Mouse (Mus musculus) A20 (cell line): ENCODE measurements at regions not wholly inside any gene's neighbourhood (a gene's known extent, or its start where the extent isn't known, plus 50 kb on each side); places are given as distances from the start of the nearest gene placed in this dataset.

Experiments used
- DNase-seq: peaks from one replicate; pipeline ENCODE4 v3.0.0-alpha.2; 2011; ENCODE audit warnings: low read depth, low spot score

DNA sequence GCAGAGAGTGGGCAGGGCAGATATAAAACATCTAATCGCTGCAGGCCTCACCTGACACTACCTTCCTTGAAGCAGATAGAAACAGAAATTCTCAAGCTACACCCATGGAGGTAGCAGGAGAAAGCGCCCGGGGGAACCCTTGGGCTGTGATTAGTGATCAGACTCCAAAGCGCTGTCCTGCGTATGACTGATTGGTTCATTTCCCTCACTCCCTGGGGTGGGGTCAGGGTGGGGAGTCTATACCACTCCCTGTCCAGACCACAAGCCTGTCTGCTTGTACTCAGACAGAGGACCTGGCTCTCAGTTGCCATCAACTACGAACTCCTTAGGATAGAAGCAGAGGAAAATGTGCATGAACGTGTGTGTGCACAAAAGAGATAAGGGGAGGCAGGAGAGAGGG, 77.7 kb downstream of the Gm826 start:
- no peak for DNase-seq

DNA sequence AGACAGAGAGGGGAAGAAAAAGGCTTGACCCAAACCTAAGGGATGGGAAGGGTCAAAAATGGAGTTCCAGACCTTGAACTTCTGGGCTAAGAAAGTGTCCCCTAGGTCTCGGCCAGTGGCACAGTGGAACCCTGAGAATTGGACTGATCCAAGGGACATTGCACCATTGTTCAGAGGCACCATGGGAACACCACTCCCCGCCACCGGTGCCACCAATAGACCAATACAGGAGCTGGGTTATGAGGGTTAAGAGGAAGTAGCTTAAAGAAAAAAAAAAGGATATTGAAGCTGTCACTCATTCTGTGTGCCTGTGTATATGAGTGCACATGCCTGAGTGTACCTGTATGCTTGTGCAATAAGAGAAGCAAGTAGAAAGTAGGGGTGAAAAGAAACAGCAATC, 83.7 kb downstream of the Gm826 start:
- DNase-seq: no peak

DNA sequence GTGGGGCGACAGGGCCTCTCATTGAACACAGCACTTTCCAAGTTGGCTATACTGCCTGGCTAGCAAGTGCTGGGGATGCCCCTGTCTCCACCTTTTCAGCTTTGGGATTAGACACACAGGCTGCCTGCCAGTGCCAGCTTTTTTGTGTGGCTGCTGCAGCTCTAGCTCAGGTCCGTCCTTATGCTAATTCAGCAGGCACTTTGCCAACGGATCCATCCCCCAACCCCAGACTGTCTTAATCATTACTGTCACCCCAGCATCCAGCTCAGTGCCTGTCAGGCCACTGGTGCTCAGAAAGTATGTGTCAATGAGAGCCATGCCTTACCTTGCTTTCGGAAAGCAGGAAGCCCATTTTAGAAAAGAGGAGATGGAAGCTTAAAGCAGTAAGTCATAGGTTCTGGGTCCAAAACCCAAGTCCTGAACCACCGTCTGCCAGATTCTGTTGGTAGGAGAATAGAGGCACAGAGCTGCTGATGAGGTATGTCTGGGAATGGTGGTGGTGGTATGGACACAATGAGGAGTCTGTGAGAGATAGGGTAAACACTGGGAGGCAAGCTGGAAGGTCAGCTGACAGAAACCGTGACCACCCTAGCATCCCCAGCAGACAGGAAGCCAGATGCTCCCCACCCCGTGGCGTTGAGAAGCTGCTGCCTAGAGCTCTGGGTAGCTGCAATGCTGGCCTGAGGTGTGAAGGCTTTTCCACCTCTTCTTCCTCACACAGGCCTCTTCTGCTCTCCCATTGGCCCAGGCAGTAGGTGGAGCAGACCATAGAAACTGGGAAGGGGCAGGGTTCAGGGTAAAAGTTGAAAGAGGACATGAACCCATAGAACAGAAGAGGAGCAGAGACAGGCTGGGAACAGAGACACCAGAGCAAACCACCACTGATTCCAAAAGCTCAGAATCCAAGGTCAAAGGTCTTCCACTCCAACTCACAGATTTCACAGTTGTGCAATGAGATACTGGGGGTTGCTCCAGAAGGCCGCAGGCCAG, 84.6 kb downstream of the Gm826 start:
- DNase-seq: no peak

DNA sequence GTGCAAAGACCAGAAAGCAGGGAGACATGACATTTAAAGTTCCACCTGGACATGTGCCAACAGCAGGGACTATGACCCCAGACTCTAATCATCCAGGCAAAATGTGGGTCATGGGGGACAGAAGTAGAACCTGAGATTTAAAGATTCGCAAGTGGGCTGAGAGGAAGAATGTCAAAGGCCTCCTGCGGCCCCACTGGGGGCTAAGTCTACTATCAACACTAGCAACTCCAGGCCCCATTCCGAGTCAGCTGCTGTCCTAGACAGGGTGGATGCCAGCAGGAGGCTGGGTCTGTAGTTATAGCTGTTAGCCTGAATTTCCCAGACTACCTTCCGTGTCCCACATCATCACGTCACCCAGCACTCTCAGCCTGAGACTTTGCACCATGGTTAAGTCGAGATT, 86.7 kb downstream of the Gm826 start:
- DNase-seq: no peak

DNA sequence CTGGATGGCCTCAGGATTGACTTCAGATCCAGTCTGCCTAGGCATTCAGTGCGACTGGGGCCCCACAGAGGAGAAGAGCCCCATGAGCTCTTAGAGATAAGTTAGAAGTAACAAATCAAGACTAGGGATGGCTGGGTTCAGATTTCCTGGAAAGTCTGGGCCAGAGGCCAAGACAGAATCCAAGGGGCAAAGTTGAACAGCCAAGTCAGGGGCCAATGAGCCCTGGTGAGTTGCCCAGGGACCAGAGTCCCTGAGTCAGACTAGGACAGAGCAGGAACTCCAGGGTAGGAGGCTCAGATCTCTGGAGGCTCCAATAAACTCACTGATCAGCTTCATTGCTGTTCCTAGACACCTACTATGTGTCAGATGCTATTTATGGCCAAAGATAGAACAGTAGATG, 87.6 kb downstream of the Gm826 start:
- no peak for DNase-seq

DNA sequence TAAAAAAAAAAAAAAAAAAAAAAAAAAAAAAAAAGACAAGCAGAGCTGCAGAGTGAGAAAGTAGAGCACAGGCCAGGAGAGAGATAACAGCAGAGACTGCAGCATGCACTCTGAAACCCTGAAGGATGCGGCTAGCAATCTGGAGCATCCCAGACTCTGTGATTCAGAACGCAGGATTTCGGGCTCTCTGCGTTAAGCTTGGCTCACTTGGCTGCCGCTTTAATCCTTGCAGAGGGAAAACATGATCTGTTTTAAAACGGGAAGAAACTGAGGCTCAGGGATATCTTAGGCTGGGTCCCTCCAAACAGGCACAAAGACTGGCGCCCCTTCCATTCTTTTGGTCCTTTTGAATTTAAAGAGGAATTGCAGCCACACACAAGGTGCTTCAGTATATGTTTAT, 89.1 kb downstream of the Gm826 start:
- no peak for DNase-seq

DNA sequence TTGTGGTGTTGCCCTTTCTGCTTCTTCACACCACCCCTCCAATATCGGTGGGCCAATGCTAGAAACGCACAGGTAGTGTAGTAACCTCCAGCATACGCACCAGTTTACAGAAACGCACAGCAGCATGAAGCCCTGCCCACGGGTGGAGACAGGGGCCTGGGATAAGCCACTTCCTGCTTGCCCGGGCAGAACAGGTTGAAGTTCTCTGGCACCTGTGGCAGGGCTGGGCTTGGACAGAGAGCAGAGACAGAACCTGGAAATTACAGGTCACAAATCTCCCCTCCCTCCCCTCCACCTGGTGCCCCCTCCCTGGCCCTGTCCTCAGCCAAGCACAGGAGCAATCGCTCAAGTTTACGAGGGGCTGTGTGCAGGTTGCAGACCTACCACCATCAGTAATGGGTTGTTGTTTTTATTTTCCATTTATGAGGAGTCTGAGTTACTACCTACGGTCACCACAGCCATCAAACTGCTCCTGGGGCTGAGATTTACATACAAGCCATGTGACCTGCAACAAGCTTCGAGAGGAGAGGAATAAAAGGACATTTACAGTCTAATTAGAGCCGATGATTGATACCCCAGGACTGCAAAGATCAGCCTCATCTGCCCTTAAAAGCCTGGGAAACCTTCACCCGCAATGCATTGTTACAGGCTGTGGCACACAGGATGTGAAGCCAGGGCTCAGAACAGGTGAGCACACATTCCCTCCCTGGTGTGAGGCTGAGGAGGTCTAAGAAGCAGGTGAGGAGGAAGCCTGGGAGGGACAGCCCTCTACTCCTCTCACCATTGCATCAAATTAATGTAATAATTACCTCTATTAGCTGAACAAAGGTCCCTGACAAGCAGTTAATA, 93.2 kb downstream of the Gm826 start:
- no peak for DNase-seq

DNA sequence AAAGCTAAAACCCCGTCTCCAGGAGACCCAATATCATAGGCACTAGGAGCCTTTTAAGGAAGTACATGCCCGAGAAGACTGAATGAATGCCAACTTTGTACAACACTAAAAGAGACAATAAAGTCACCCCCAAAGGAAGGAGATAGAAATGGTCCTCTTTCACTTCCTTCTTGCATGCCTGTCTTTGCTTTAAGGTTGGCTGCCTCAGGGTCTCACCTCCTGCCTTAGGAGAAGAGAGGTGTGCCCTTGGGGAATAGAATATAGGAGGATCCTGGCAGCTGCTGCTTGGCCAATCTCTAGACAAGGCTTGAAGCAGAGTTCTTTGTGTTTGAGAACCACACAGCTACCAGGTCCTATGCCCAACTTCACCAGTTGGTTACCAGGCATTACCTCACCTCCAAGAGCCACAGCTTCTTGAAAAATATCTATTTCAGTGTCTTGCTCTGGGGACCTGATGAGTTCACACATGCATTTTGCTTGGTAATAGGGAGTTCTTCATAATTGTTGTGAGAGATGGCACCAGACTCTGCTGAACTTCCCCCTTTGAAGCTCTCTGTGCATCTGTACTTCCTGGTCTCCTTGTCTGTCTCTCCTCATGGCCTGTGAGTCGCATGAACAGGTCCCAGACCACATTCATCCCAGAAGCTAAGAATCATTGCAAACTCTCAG, 96.4 kb downstream of the Gm826 start:
- peak; percentile 56 for DNase-seq

DNA sequence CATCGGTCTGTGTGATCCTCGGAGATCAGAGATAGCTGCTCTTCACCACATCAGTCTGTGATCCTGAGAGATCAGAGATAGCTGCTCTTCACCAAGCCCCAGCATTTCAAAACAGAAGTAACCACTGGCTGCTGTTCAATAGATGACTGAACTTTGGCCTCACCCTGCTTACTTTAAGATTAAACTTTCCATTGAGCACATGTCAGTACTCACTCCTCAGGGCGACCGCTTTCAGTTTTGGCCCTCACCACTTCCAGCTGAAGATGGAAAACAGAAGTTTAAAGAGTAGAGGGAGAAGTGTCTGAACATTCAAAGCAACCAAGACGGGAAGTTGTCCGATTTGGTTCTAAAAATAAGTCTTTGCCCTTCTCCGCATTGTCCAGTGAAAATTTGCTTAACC, 97.2 kb downstream of the Gm826 start:
- DNase-seq: peak; percentile 5

DNA sequence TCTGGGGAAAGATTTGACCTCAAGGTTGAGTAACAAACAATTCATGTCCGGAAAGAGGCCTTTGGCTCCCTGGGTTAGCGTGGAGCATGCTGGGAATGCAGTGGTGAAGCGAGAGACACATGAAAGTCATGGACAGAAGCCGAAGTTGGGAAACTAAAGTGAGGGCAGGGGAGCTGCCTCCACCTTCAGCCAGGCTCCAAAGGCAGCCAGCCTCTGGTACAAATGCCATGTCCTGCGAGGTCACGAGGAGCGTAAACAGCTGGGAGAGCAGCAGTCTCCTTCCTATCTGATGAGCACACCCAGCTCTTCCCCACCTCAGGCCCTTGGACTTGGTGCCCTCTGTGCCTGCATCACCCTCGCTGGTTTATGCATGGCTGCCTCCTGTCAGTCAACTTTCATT, 103.2 kb downstream of the Gm826 start:
- DNase-seq: no peak

DNA sequence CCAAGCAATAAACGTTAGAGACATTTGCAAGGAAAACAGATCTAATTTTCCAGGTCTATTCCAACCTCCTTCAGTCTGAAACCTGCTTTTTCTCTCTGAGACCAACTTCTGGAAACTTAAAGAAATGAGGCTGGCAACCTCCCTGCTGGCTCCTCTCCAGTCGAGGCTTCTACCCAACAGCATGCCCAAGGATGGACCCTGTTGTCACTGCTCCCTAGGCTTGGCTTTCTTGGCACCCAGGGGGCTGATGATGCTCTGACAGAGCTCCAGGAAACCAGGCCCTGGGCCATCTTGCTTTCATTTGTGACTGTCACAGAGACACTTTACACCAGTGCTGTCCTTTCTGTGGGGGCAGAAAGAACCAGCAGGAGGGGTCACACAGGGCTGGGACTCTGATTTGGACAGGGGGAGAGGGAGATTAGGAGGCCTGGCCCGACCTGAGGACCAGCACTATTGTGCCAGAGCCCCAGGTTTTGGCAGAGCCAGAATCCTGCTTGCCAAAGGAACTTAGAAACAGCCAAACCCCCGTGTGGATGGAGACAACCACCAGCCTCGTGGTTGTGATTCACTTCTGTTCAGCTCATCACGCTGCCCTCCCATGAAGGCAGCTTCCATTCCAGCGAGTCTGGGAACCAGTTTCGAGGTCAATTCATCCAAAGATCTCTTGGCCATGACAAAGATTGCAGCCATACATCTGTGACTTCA, 105.5 kb downstream of the Gm826 start:
- DNase-seq: no peak

DNA sequence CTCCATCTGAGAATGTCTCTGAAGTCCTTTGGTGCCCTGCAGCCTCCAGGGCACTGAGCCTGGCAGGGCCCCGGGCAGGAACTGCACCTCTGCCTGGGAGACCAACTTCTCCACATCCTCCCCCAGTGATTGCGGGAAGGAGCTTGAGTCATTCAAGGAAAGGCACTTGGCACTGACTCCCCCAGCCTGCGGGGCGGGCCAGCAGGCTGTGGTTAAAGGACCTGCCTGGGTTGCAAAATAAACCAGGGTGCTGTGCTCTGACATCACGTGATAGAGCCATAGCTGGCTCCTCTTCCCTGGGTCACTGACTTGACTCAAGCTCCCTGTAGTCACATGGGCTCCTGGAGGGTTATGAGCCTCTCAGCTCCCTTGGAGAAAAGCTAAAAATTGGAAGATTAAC, 108.5 kb downstream of the Gm826 start:
- no peak for DNase-seq

DNA sequence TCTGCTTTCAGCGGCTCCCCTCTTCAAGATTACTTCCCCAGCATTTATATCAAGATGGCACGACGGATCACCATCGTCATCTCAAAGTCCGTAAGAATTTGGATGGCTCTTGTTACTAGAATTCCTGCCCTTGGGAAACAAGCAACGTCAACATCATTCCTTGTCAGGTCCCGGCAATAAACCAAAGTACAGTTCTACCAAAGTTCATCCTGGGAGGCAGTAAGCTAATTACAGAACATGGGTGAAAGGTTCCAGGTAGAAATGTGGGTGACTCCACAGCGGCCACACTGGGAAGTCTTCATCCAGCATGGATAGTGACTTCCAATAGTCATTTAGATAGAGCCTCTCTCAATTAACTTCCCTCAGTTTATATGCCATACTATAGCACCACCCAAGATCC, 110.6 kb downstream of the Gm826 start:
- no peak for DNase-seq

DNA sequence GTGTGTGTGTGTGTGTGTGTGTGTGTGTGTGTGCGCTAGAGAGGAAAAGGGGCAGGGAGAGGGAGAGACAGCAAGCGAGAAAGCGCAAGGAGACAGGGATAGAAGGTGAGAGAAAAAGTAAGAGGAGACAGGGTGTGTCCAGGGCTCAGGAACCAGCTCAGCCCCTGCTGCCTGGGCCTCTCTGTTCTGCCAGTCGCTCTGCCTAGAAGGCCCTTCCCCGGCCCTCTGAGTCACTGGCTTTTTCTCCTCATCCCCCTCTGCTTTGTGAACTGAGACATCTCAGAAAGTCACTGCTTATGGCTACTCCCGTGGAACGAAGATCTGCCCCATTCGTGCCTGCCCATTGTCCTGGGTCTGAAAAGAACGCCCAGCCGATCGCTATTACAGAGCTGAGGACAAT, 112.2 kb downstream of the Gm826 start:
- DNase-seq: no peak

DNA sequence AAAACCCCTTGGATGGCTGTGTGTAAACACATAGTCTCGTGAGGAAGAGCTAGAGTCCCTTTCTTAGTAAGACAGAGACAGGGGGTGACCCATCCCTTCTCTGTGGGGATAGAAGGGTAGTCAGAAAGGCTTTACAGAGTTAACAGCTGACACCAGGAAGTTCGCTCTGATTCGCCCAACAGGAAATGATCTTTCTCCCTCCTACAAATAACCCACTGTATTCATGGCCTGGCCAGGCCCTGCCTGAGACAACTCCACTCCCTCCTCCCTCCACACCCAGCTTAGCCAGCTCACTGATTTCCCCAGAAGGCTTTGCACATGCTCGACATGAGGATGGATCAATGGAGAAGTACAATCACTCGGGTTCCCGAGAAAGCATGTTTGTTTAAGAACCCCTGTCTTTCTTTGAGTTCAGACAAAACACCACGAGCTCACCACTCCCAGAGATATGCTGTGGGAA, 113.4 kb downstream of the Gm826 start:
- DNase-seq: peak; percentile 21

DNA sequence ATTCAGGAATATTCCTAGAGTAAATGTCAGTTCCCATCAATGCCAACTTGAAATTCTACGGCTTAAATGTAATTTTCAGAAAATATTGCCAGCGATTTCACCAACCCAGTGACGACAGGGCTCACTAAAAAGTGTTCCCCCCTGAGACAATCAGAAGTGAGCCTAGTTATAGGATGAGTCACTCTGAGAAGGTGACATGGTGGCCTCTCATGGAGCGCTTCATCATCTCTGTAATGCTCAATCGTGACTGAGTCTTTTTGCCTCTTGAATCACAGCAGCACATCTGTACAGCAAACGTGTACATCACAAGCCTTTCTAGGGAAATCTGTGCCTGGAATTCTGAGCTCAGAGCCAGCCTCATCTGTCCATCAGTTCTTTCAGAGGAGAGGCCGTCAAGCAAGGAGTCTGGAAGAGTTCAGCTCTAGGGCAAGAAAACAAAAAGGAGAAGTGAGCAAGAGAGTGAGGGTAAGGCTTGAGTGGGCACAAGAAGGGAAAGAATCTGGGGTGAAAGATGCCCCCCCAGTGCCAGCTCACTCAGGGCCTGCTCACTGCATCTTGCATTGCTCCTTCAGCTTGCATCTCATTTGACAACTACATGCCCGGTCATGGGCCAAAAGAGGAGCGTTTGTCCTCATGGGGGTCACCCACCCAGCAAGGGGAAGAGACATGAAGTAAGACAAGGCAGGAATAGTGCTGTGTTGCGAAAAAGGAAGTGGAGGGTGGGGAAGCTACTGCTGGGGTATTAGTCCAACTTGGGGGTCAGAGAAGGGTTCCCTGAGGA, 119.7 kb downstream of the Gm826 start:
- peak; percentile 76 for DNase-seq

DNA sequence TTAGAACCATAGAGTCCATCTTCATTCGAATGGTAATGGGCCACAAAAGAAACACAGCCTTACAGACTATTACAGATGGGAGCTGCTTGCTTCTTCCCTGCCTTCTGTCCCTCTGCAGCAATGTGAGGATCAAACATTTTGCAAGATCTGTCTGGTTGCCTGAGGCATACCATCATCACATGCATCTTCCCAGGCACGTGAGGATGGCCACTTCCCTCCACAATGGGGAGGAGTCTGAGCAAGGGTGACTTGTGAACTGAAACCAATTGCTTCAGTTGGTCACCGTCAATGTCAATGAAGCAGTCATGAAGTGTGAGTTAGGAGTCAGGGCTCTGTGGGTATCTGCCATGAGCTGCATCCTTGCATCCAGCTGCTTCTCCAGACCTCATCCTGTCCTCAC, 123.5 kb downstream of the Gm826 start:
- no peak for DNase-seq

DNA sequence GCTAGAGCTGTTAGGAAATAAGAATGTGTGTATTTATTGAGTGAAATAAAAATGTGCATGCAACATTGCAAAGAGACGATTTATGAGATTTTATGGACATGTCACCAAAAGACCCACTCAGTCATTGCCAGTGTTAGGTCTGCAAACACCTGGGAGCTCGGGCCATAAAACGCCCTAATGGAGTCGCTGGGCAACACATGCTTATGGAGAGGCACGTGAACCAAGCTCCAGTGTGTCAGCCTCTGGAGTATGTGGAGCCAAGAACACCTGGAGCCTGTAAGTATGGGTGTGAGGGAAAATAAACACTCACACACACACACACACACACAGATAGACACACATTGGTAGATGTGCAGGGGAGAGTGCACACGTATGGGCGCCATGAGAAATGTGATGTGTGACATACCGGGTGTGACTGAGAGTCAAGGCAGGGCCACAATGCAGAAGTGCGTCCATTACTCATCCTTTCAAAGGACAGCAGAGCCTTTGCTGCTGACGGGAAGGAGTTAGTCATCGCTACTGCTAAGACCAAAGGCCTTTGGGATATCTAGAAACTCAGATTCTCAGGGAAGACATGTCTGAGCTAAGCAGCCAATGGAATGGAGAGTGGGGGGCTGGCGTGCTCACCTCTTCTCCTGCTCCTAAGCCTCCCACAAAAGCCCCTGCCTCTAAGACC, 124.2 kb downstream of the Gm826 start:
- DNase-seq: no peak

DNA sequence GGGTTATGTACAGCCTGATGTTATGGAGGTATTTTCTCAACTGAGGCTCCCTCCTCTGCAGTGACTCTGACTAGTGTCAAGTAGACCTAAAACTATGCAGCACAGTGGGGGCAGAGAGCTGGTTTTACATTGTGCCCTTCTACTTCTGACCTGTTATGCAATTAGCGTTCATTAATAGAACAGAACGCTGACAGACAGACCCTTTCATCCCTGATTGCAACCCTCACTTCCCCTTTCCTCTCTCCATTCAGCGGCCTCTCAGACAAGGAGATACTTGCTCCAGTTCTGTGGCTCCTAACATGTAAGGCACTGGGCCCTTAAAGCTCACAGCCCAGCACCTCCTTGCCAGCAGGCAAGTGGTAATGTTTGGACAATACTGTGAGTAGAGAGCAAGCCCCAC, 125.7 kb downstream of the Gm826 start:
- peak; percentile 44 for DNase-seq

DNA sequence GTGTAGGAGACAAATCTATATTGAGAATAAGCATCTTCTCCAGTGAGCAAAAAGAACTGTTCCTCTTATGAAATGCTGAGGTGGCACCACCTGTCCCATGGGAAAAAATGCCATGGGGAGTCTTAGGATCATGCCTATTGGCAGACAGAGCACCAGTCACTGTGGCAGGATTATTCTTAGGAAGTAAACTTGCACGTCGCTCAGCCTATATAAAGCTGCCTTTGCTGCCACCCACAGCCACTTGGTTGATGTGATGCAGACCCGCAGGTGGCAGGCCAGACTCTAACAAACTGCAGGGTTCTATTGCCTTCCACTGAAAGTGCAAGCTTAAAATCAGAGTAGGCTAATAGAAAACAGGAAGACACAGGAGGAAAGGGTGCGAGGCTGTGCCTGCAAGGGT, 126.7 kb downstream of the Gm826 start:
- DNase-seq: peak; percentile 43
